Mouse (Mus musculus): Measurements from ENCODE around the gene Spag4. TPM values are rescaled to one million over a fixed set of nuclear protein-coding genes. Genes with fewer than 3 reads are reported as not detected.

The Spag4 gene
- polyA plus RNA-seq, 1 experiment, result 2.3 TPM

DNA sequence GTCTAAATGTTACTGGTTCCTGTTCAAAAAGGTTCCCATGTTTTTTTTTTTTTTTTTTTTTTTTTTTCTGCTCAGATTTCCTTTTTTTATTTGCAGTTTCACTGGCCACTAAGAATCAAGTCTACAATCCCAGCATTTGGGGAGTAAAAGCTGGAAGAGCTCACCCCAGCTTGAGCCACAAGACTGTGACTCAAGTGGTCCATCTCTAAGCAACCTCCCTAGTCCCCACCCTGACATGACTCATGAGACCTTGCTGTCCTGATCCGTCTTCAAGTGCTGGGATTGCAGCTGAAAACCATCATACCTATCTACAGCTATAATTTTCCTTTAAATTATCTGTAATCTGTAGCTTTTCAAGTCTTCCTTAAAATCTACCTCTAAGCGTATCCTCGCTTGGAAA, 19.6 kb downstream of the Spag4 start:
- H3K79me2 ChIP-seq (ENCODE audit: control insufficient read depth, insufficient read depth), result peaks cover 100% of the 10 kb centered on the region
- no peaks in the 10 kb centered on the region for H3K27me3 ChIP-seq (ENCODE audit: control insufficient read depth, insufficient read depth, insufficient read length)
- peaks cover 19% of the 10 kb centered on the region for H3K36me3 ChIP-seq (ENCODE audit: control insufficient read depth, insufficient read depth)
- H3K4me3 ChIP-seq (ENCODE audit: insufficient read depth, poor library complexity, severe bottlenecking), result no peak overlapping the region
- peaks cover 66% of the 10 kb centered on the region for H3K79me3 ChIP-seq (ENCODE audit: low read depth)
- TF ChIP-seq FOSL1 (IDR thresholded peaks at IDR 0.05; ENCODE audit: insufficient read depth, low read length, poor library complexity, severe bottlenecking) (no peak), MAX (IDR thresholded peaks at IDR 0.05) (no peak), CEBPB (IDR thresholded peaks at IDR 0.05; ENCODE audit: low read depth) (no peak), USF1 (IDR thresholded peaks at IDR 0.05; ENCODE audit: low read depth) (no peak), MYOD1 (IDR thresholded peaks at IDR 0.05; ENCODE audit: control insufficient read depth, insufficient read length, low read depth) (no peak), MYOG (IDR thresholded peaks at IDR 0.05; ENCODE audit: control insufficient read depth, extremely low read depth, insufficient read length) (no peak), CTCF (IDR thresholded peaks at IDR 0.05; ENCODE audit: control insufficient read depth, insufficient read depth, insufficient read length) (no peak)
- no peak overlapping the region for H3ac ChIP-seq (ENCODE audit: control insufficient read depth, insufficient read length, low read depth)

DNA sequence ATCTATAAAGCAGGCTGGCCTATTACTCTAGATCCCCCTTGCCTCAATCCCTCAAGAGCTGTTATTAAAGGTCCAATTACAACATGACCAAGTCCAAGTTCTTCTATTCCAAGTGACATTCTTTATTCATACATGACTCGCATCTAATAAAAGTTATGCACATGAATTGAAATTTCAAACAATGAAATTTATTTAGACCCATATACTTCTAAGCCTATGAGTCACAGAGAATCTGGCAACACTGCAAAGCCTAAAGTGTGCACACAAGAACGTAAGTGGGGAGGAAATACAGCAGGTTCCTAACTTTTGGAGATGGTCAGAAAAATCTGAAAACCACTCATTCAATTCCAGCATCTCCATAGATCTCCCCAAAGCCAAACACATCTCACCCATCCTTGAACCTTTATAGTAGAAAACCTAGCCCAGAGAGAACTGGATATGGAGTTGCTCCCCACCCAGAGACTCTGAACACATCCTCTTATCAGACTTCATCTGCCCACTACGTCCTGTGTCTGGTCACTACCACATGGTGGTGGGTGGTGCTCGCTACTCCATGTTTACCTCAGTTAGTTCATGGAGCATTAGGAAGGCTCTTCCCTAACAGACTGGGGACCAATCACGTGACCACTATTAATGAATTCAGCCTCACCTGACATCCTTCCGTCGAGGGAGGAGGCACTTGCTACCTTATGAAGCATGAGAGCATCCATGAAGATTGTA, 22.6 kb downstream of the Spag4 start:
- Histone ChIP-seq H3K27me3 (ENCODE audit: control insufficient read depth, insufficient read depth, insufficient read length) (no peaks in the 10 kb centered on the region), H3K36me3 (ENCODE audit: control insufficient read depth, insufficient read depth) (peaks cover 27% of the 10 kb centered on the region), H3K4me3 (ENCODE audit: insufficient read depth, poor library complexity, severe bottlenecking) (no peak overlapping the region), H3K79me2 (ENCODE audit: control insufficient read depth, insufficient read depth) (peaks cover 100% of the 10 kb centered on the region), H3K79me3 (ENCODE audit: low read depth) (peaks cover 76% of the 10 kb centered on the region), H3ac (ENCODE audit: control insufficient read depth, insufficient read length, low read depth) (no peak overlapping the region)
- TF ChIP-seq CEBPB (IDR thresholded peaks at IDR 0.05; ENCODE audit: low read depth), result no peak
- TF ChIP-seq USF1 (IDR thresholded peaks at IDR 0.05; ENCODE audit: low read depth), result peak; percentile 27

DNA sequence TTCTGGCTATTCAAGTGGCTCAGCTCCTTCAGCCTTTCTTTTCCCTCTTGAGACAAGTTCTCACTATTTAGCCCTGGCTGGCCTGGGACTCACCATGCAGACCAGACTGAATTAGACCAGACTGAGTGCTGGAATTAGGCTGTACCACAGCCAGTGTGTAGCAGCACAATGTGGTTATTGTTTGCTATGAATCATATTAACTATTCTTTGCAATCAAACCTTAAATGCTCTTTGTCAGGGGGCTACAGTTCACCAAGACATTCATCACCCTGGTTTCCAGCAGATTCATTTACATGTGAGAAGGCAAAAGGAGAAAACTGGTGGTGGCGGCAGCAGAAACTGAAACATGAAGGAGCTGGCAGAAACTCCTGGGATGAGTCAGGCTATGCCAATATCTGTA, 24.8 kb downstream of the Spag4 start:
- TF ChIP-seq MYOD1 (IDR thresholded peaks at IDR 0.05; ENCODE audit: control insufficient read depth, insufficient read length, low read depth) (no peak), CTCF (IDR thresholded peaks at IDR 0.05; ENCODE audit: control insufficient read depth, insufficient read depth, insufficient read length) (no peak), MYOG (IDR thresholded peaks at IDR 0.05; ENCODE audit: control insufficient read depth, extremely low read depth, insufficient read length) (no peak), CEBPB (IDR thresholded peaks at IDR 0.05; ENCODE audit: low read depth) (no peak), MAX (IDR thresholded peaks at IDR 0.05) (no peak), FOSL1 (IDR thresholded peaks at IDR 0.05; ENCODE audit: insufficient read depth, low read length, poor library complexity, severe bottlenecking) (no peak), USF1 (IDR thresholded peaks at IDR 0.05; ENCODE audit: low read depth) (no peak)
- no peak overlapping the region for H3K4me3 ChIP-seq (ENCODE audit: insufficient read depth, poor library complexity, severe bottlenecking)
- no peak overlapping the region for H3ac ChIP-seq (ENCODE audit: control insufficient read depth, insufficient read length, low read depth)
- no peaks in the 10 kb centered on the region for H3K27me3 ChIP-seq (ENCODE audit: control insufficient read depth, insufficient read depth, insufficient read length)
- peaks cover 100% of the 10 kb centered on the region for H3K79me2 ChIP-seq (ENCODE audit: control insufficient read depth, insufficient read depth)
- peaks cover 43% of the 10 kb centered on the region for H3K36me3 ChIP-seq (ENCODE audit: control insufficient read depth, insufficient read depth)
- peaks cover 78% of the 10 kb centered on the region for H3K79me3 ChIP-seq (ENCODE audit: low read depth)

DNA sequence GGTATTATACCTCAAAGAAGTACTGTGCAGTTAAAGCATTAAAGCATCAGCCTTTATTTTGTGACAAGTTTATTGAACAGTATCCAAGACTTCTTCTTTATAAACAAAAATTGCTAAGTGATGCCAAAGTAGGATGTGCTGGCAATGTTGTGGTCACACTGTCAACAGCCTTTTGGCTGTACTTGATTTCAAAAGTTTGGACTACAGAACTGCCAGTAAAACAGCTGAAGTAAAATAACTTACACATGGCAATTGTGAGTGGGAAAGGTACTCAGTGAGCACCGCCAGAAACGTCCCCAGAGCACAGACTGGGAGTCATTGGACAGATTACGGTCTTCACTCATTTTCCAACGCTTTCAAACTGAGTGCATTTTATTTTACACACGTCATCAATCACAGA, 27.0 kb downstream of the Spag4 start:
- Histone ChIP-seq H3K79me2 (ENCODE audit: control insufficient read depth, insufficient read depth) (peaks cover 100% of the 10 kb centered on the region), H3K36me3 (ENCODE audit: control insufficient read depth, insufficient read depth) (peaks cover 59% of the 10 kb centered on the region), H3K4me3 (ENCODE audit: insufficient read depth, poor library complexity, severe bottlenecking) (no peak overlapping the region), H3K27me3 (ENCODE audit: control insufficient read depth, insufficient read depth, insufficient read length) (no peaks in the 10 kb centered on the region), H3K79me3 (ENCODE audit: low read depth) (peaks cover 78% of the 10 kb centered on the region), H3ac (ENCODE audit: control insufficient read depth, insufficient read length, low read depth) (no peak overlapping the region)
- TF ChIP-seq CTCF (IDR thresholded peaks at IDR 0.05; ENCODE audit: control insufficient read depth, insufficient read depth, insufficient read length), result no peak
- no peak for TF ChIP-seq MYOD1 (IDR thresholded peaks at IDR 0.05; ENCODE audit: control insufficient read depth, insufficient read length, low read depth)
- TF ChIP-seq MAX (IDR thresholded peaks at IDR 0.05), result no peak
- no peak for TF ChIP-seq USF1 (IDR thresholded peaks at IDR 0.05; ENCODE audit: low read depth)
- no peak for TF ChIP-seq MYOG (IDR thresholded peaks at IDR 0.05; ENCODE audit: control insufficient read depth, extremely low read depth, insufficient read length)
- TF ChIP-seq CEBPB (IDR thresholded peaks at IDR 0.05; ENCODE audit: low read depth), result no peak
- TF ChIP-seq FOSL1 (IDR thresholded peaks at IDR 0.05; ENCODE audit: insufficient read depth, low read length, poor library complexity, severe bottlenecking), result no peak

DNA sequence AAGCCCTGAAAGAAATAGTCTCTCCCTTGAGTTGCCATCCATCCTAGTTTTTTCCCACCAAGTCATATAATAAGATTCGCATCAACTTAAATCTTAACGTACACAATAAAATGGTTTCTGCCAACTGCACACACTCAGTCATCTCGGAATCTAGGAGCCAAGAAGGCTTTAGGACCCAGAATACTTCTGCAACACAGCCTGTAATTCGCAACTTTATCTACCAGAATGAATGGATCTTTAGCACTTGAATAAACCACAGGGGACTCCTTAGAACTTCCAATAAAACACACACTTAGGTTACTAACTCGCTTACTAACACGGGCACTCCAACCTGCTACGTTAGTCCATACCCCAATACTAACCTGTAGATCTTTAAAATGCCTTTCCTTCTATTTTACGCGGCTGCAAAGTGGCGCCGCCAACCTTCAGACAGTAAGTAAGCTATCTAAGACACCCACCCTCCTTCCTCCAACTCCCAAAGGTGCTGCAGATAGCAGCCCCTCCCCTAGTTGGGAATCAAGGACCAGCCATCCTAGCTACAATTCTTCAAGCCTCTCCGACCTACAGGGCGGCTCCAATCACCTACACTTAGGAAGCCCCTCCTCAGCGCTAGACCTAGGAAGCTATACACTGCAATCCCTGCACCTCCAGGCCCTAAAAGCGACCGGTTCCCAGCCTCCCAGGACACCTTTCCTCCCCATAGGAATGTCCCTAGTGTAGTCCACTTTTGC, 45.8 kb downstream of the Spag4 start:
- Histone ChIP-seq H3K4me3 (ENCODE audit: insufficient read depth, poor library complexity, severe bottlenecking) (peak overlapping the region; percentile 87), H3K27me3 (ENCODE audit: control insufficient read depth, insufficient read depth, insufficient read length) (no peaks in the 10 kb centered on the region), H3K36me3 (ENCODE audit: control insufficient read depth, insufficient read depth) (peaks cover 15% of the 10 kb centered on the region), H3K79me2 (ENCODE audit: control insufficient read depth, insufficient read depth) (peaks cover 64% of the 10 kb centered on the region), H3ac (ENCODE audit: control insufficient read depth, insufficient read length, low read depth) (peak overlapping the region; percentile 96), H3K79me3 (ENCODE audit: low read depth) (peaks cover 57% of the 10 kb centered on the region)
- TF ChIP-seq MYOG (IDR thresholded peaks at IDR 0.05; ENCODE audit: control insufficient read depth, extremely low read depth, insufficient read length), result no peak
- no peak for TF ChIP-seq MAX (IDR thresholded peaks at IDR 0.05)
- no peak for TF ChIP-seq CEBPB (IDR thresholded peaks at IDR 0.05; ENCODE audit: low read depth)
- no peak for TF ChIP-seq MYOD1 (IDR thresholded peaks at IDR 0.05; ENCODE audit: control insufficient read depth, insufficient read length, low read depth)
- TF ChIP-seq USF1 (IDR thresholded peaks at IDR 0.05; ENCODE audit: low read depth), result no peak

Data from C2C12 (cell line).